Mouse (Mus musculus) MEL (cell line): Measurements from ENCODE around the gene Tmem91. TPM values are rescaled to one million over a fixed set of nuclear protein-coding genes. Genes with fewer than 3 reads are reported as not detected.
A peak's percentile ranks its signal among the peaks of the same experiment; 100 is the strongest.

Experiments used
- DNase-seq: peaks from one replicate; pipeline ENCODE4 v3.0.0; 2011; ENCODE audit warnings: low read depth, low spot score
- H3K27ac ChIP-seq: 2 replicates; pipeline ENCODE4 v1.5.1; 2012; ENCODE audit warnings: low read depth, mild to moderate bottlenecking, control low read depth, low read length, moderate library complexity; ENCODE audit not compliant: control insufficient read depth
- H3K27me3 ChIP-seq, 2 experiments: fragments of 150-350 bp in 1 of 2; sonication (generic) in 1 of 2; 2 replicates each; pipeline ENCODE4 v1.6.1; 2012; ENCODE audit warnings: low read length in 2 of 2, mild to moderate bottlenecking in 2 of 2, improper control_type of control experiment in 1 of 2, moderate library complexity in 1 of 2; ENCODE audit not compliant: insufficient read depth in 2 of 2, control insufficient read depth in 1 of 2
- H3K36me3 ChIP-seq, 2 experiments: 2 replicates each; pipeline ENCODE4 v1.6.1; 2012 to 2014; ENCODE audit warnings: low read length in 2 of 2, improper control_type of control experiment in 1 of 2, inconsistent platforms in 1 of 2, mild to moderate bottlenecking in 1 of 2; ENCODE audit not compliant: insufficient read depth in 2 of 2, control insufficient read depth in 1 of 2
- H3K4me1 ChIP-seq, 2 experiments: fragments of 150-350 bp in 1 of 2; sonication (generic) in 1 of 2; 2 replicates each; pipeline ENCODE4 v1.6.1; 2012; ENCODE audit warnings: low read length in 2 of 2, improper control_type of control experiment in 1 of 2, mild to moderate bottlenecking in 1 of 2; ENCODE audit not compliant: insufficient read depth in 2 of 2, control insufficient read depth in 1 of 2
- H3K4me3 ChIP-seq, 2 experiments: fragments of 150-350 bp in 1 of 2; sonication (generic) in 1 of 2; 2 replicates each; pipeline ENCODE4 v1.5.1; 2012; ENCODE audit warnings: low read depth in 2 of 2, low read length in 2 of 2, mild to moderate bottlenecking in 2 of 2, moderate library complexity in 2 of 2, control low read depth in 1 of 2, improper control_type of control experiment in 1 of 2; ENCODE audit not compliant: control insufficient read depth in 1 of 2, insufficient read depth in 1 of 2
- H3K79me2 ChIP-seq: 2 replicates; pipeline ENCODE4 v1.6.1; 2012; ENCODE audit warnings: mild to moderate bottlenecking, low read length, moderate library complexity; ENCODE audit not compliant: control insufficient read depth, poor library complexity, insufficient read depth
- H3K9ac ChIP-seq: 2 replicates; pipeline ENCODE4 v1.6.1; 2012; ENCODE audit warnings: low read depth, mild to moderate bottlenecking, control low read depth, low read length, moderate library complexity; ENCODE audit not compliant: control insufficient read depth, poor library complexity, severe bottlenecking
- H3K9me3 ChIP-seq: fragments of 150-350 bp; sonication (generic); replicated peaks from 2 replicates; pipeline ENCODE4 v1.6.1; 2012; ENCODE audit warnings: mild to moderate bottlenecking, low read length, improper control_type of control experiment, moderate library complexity; ENCODE audit not compliant: insufficient read depth
- BHLHE40 ChIP-seq: IDR thresholded peaks from 2 replicates; pipeline ENCODE4 v1.6.1; 2012; ENCODE audit warnings: low read depth, mild to moderate bottlenecking, inconsistent platforms, low read length, improper control_type of control experiment, borderline replicate concordance
- CHD1 ChIP-seq: IDR thresholded peaks from 2 replicates; pipeline ENCODE4 v1.6.1; 2012; ENCODE audit warnings: low read depth, mild to moderate bottlenecking, inconsistent platforms, low read length, improper control_type of control experiment
- CHD2 ChIP-seq: IDR thresholded peaks from 2 replicates; pipeline ENCODE4 v1.6.1; 2011; ENCODE audit warnings: low read length, improper control_type of control experiment
- CTCF ChIP-seq, 3 experiments: IDR thresholded peaks in 2 of 3; conservative IDR thresholded peaks in 1 of 3; 2 replicates each; pipeline ENCODE4 v1.5.1; 2011 to 2012; ENCODE audit warnings: low read length in 3 of 3, low read depth in 2 of 3, mild to moderate bottlenecking in 2 of 3, improper control_type of control experiment in 1 of 3, inconsistent platforms in 1 of 3, mixed read lengths in 1 of 3, moderate library complexity in 1 of 3; ENCODE audit not compliant: control insufficient read depth in 1 of 3, insufficient read depth in 1 of 3, poor library complexity in 1 of 3, severe bottlenecking in 1 of 3
- E2F4 ChIP-seq: IDR thresholded peaks from 2 replicates; pipeline ENCODE4 v1.6.1; 2011; ENCODE audit warnings: low read depth, low read length, improper control_type of control experiment, borderline replicate concordance
- ELF1 ChIP-seq: IDR thresholded peaks from 2 replicates; pipeline ENCODE4 v1.6.1; 2014; ENCODE audit warnings: low read depth, mild to moderate bottlenecking, inconsistent platforms, low read length, improper control_type of control experiment, moderate library complexity
- EP300 ChIP-seq, 2 experiments: IDR thresholded peaks; 2 replicates each; pipeline ENCODE4 v1.6.1; 2011; ENCODE audit warnings: improper control_type of control experiment in 2 of 2, low read length in 2 of 2, low read depth in 1 of 2, mild to moderate bottlenecking in 1 of 2
- ETS1 ChIP-seq: IDR thresholded peaks from 2 replicates; pipeline ENCODE4 v1.6.1; 2012; ENCODE audit warnings: low read depth, mild to moderate bottlenecking, inconsistent platforms, low read length, improper control_type of control experiment, moderate library complexity
- GABPA ChIP-seq: IDR thresholded peaks from 2 replicates; pipeline ENCODE4 v1.6.1; 2012; ENCODE audit warnings: low read depth, mild to moderate bottlenecking, inconsistent platforms, low read length, improper control_type of control experiment, moderate library complexity
- GATA1 ChIP-seq: IDR thresholded peaks from 2 replicates; pipeline ENCODE4 v1.6.1; 2011; ENCODE audit warnings: low read depth, low read length, improper control_type of control experiment
- HCFC1 ChIP-seq: IDR thresholded peaks from 2 replicates; pipeline ENCODE4 v1.6.1; 2012; ENCODE audit warnings: low read depth, mild to moderate bottlenecking, inconsistent platforms, low read length, improper control_type of control experiment, moderate library complexity
- JUND ChIP-seq: IDR thresholded peaks from 2 replicates; pipeline ENCODE4 v1.6.1; 2011; ENCODE audit warnings: low read depth, mild to moderate bottlenecking, improper control_type of control experiment, low read length
- KAT2A ChIP-seq: conservative IDR thresholded peaks from 2 replicates; pipeline ENCODE4 v1.6.1; 2012; ENCODE audit warnings: low read depth, low read length, improper control_type of control experiment, inconsistent platforms
- MAFK ChIP-seq: IDR thresholded peaks from 2 replicates; pipeline ENCODE4 v1.6.1; 2011; ENCODE audit warnings: low read depth, mild to moderate bottlenecking, low read length, improper control_type of control experiment, borderline replicate concordance
- MAX ChIP-seq: IDR thresholded peaks from 2 replicates; pipeline ENCODE4 v1.6.1; 2011; ENCODE audit warnings: low read length, improper control_type of control experiment
- MAZ ChIP-seq: IDR thresholded peaks from 2 replicates; pipeline ENCODE4 v1.6.1; 2012; ENCODE audit warnings: low read depth, mild to moderate bottlenecking, inconsistent platforms, low read length, improper control_type of control experiment
- MEF2A ChIP-seq: IDR thresholded peaks from 2 replicates; pipeline ENCODE4 v1.6.1; 2014; ENCODE audit warnings: low read depth, mild to moderate bottlenecking, inconsistent platforms, low read length, improper control_type of control experiment; ENCODE audit not compliant: poor library complexity, insufficient replicate concordance, severe bottlenecking; ENCODE audit errors: extremely low read depth
- MXI1 ChIP-seq: IDR thresholded peaks from 2 replicates; pipeline ENCODE4 v1.6.1; 2011; ENCODE audit warnings: mild to moderate bottlenecking, low read depth, low read length, improper control_type of control experiment
- MYC ChIP-seq: IDR thresholded peaks from 2 replicates; pipeline ENCODE4 v1.6.1; 2011; ENCODE audit warnings: low read depth, mild to moderate bottlenecking, low read length, improper control_type of control experiment, moderate library complexity
- NELFE ChIP-seq: IDR thresholded peaks from 2 replicates; pipeline ENCODE4 v1.6.1; 2011; ENCODE audit warnings: low read depth, low read length, improper control_type of control experiment
- NRF1 ChIP-seq: IDR thresholded peaks from 2 replicates; pipeline ENCODE4 v1.6.1; 2014; ENCODE audit warnings: low read depth, mild to moderate bottlenecking, inconsistent platforms, low read length, improper control_type of control experiment, moderate library complexity; ENCODE audit not compliant: poor library complexity, insufficient read depth, severe bottlenecking
- POLR2A ChIP-seq, 2 experiments: IDR thresholded peaks; 2 replicates each; pipeline ENCODE4 v1.6.1; 2011 to 2012; ENCODE audit warnings: low read length in 2 of 2, mild to moderate bottlenecking in 2 of 2, control low read depth in 1 of 2, improper control_type of control experiment in 1 of 2, low read depth in 1 of 2, moderate library complexity in 1 of 2; ENCODE audit not compliant: control insufficient read depth in 1 of 2, insufficient read depth in 1 of 2, poor library complexity in 1 of 2
- POLR2AphosphoS2 ChIP-seq: IDR thresholded peaks from 2 replicates; pipeline ENCODE4 v1.6.1; 2011; ENCODE audit warnings: low read length, improper control_type of control experiment
- POLR2AphosphoS5 ChIP-seq: IDR thresholded peaks from 2 replicates; pipeline ENCODE4 v1.6.1; 2012; ENCODE audit warnings: low read depth, borderline replicate concordance, mild to moderate bottlenecking, inconsistent platforms, low read length, moderate library complexity, mixed read lengths
- RAD21 ChIP-seq: IDR thresholded peaks from 2 replicates; pipeline ENCODE4 v1.6.1; 2011; ENCODE audit warnings: mild to moderate bottlenecking, low read depth, low read length, improper control_type of control experiment
- RCOR1 ChIP-seq: IDR thresholded peaks from 2 replicates; pipeline ENCODE4 v1.6.1; 2012; ENCODE audit warnings: low read depth, mild to moderate bottlenecking, inconsistent platforms, low read length, improper control_type of control experiment
- SIN3A ChIP-seq: IDR thresholded peaks from 2 replicates; pipeline ENCODE4 v1.6.1; 2012; ENCODE audit warnings: low read length, improper control_type of control experiment, inconsistent platforms
- SMC3 ChIP-seq: IDR thresholded peaks from 2 replicates; pipeline ENCODE4 v1.6.1; 2011; ENCODE audit warnings: low read depth, low read length, improper control_type of control experiment
- TAL1 ChIP-seq: IDR thresholded peaks from 2 replicates; pipeline ENCODE4 v1.6.1; 2012; ENCODE audit warnings: mild to moderate bottlenecking, inconsistent platforms, low read length, moderate library complexity, mixed read lengths
- TBP ChIP-seq: IDR thresholded peaks from 2 replicates; pipeline ENCODE4 v1.8.0; 2011; ENCODE audit warnings: low read depth, low read length, improper control_type of control experiment
- TCF12 ChIP-seq: IDR thresholded peaks from 2 replicates; pipeline ENCODE4 v1.6.1; 2014; ENCODE audit warnings: low read depth, mild to moderate bottlenecking, inconsistent platforms, low read length, improper control_type of control experiment, moderate library complexity
- UBTF ChIP-seq: IDR thresholded peaks from 2 replicates; pipeline ENCODE4 v1.6.1; 2012; ENCODE audit warnings: low read depth, mild to moderate bottlenecking, inconsistent platforms, low read length, improper control_type of control experiment, moderate library complexity, borderline replicate concordance; ENCODE audit not compliant: insufficient read depth
- USF1 ChIP-seq: IDR thresholded peaks from 2 replicates; pipeline ENCODE4 v1.6.1; 2014; ENCODE audit warnings: low read depth, mild to moderate bottlenecking, inconsistent platforms, low read length, improper control_type of control experiment, moderate library complexity
- USF2 ChIP-seq, 2 experiments: IDR thresholded peaks; 2 replicates each; pipeline ENCODE4 v1.6.1; 2011 to 2012; ENCODE audit warnings: improper control_type of control experiment in 2 of 2, low read length in 2 of 2, borderline replicate concordance in 1 of 2, inconsistent platforms in 1 of 2, low read depth in 1 of 2, mild to moderate bottlenecking in 1 of 2; ENCODE audit not compliant: insufficient read depth in 1 of 2
- ZMIZ1 ChIP-seq: IDR thresholded peaks from 2 replicates; pipeline ENCODE4 v1.6.1; 2012; ENCODE audit warnings: low read depth, mild to moderate bottlenecking, inconsistent platforms, low read length, improper control_type of control experiment, moderate library complexity
- ZNF384 ChIP-seq: IDR thresholded peaks from 2 replicates; pipeline ENCODE4 v1.6.1; 2012; ENCODE audit warnings: low read depth, mild to moderate bottlenecking, inconsistent platforms, low read length, improper control_type of control experiment
- polyA plus RNA-seq, 2 experiments: library from polyadenylated mRNA; stranded (reverse) in 1 of 2; unstranded in 1 of 2; fragments of >175 nt in 1 of 2; fragments of >200 nt in 1 of 2; gene quantifications; 2 replicates each; pipeline versions ENCODE4 v1.2.1 to v1.2.4; 2012; ENCODE audit warnings: low replicate concordance in 2 of 2, low read depth in 1 of 2; ENCODE audit not compliant: insufficient read length in 2 of 2, insufficient read depth in 1 of 2, missing spikeins in 1 of 2
- total RNA-seq: library from RNA; depleted of rRNA; stranded (reverse); fragments of 300-350 nt; gene quantifications from 2 replicates; pipeline ENCODE4 v1.2.3, GENCODE M21; 2012

The Tmem91 gene
- total and polyA plus RNA-seq, 3 experiments: 0.89 to 3.3 TPM; not detected in 1

DNA sequence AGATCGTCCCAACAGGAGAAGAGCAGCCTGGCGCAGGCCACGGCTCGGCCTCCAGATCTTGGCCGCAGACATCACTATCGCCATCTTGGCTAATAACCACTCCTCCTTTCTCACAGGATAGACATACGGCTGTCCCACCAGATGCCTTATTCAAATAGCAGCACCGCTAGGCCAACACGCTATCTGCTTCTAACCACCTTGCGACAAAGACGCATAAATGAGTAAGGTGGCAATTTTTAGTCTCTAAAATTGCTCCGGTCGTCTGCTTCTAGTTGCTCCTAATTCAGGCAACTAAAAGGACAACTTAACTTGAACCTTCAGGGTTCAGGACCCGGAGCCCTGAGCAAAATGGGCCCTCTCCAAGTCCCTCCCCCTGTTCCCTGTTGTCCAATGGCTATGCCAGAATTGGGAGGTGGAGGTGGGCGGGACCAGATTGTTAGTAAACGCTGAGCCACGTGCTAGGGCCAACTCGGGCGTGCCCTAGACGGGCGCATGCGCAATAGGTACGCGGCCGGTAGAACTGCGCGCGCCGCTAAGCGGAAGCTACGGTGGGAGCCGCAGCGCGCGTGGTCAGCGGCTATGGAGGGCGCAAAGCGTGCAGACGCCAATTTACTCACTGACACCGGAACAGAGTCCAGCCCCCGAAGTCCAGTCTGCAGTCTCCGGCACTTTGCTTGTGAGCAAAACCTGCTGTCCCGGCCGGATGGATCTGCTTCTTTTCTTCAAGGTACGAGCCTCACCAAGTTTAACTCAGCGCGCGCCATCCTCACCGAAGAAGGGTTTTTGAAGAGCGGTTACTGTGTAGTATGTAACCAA lies 16.1 kb downstream of the Tmem91 start, which contains the start of the genes Bckdha and Exosc5:
Gene Bckdha (minus strand): TSS at position 325 of the 816 bp plus-strand sequence.
Gene Exosc5 (plus strand): TSS at position 508 of the 816 bp plus-strand sequence.
- Histone ChIP-seq H3K4me1 (peaks cover 0 to 20% of the 10 kb centered on the region in 2 experiments; a peak in 2 of 4 replicates), H3K9ac (peak within 1 kb of the TSS; percentile 97), H3K9me3 (no peaks in the 10 kb centered on the region), H3K36me3 (peaks cover 1 to 23% of the 10 kb centered on the region in 2 experiments; a peak in 3 of 4 replicates), H3K79me2 (peaks cover 29% of the 10 kb centered on the region), H3K4me3 (peak within 1 kb of the TSS; percentile 77 to 98), H3K27ac (peak within 1 kb of the TSS; percentile 86), H3K27me3 (no peaks in the 10 kb centered on the region)
- TF ChIP-seq HCFC1 (peak; percentile 90), NRF1 (peak; percentile 96), TBP (peak; percentile 37), CHD2 (no peak), TAL1 (no peak), EP300 (IDR thresholded peaks at IDR 0.05; ENCODE audit: low read depth in 1 of 2, low read length in 2 of 2) (no peak), E2F4 (no peak), KAT2A (no peak; the same call in 1 of the 2 replicates), GABPA (no peak), ZNF384 (no peak), MEF2A (no peak), CHD1 (no peak), NELFE (peak; percentile 84), MYC (peak; percentile 94), MAZ (no peak), MXI1 (peak; percentile 97), TCF12 (no peak), POLR2AphosphoS2 (no peak; the same call in 1 of the 2 replicates), ELF1 (peak; percentile 82), UBTF (no peak), GATA1 (0 out of 2 replicates have a peak, but pooled peaks have one; percentile 3), BHLHE40 (no peak), CTCF (IDR thresholded peaks at IDR 0.05 in 2 of 3, conservative IDR thresholded peaks at IDR 0.05 in 1 of 3; ENCODE audit: control insufficient read depth in 1 of 3, insufficient read depth in 1 of 3, low read depth in 2 of 3, low read length in 3 of 3, poor library complexity in 1 of 3, severe bottlenecking in 1 of 3) (no peak; a peak in 1 of 6 replicates), SMC3 (no peak), MAFK (no peak), USF2 (IDR thresholded peaks at IDR 0.05; ENCODE audit: borderline replicate concordance in 1 of 2, insufficient read depth in 1 of 2, low read depth in 1 of 2, low read length in 2 of 2) (no peak), ETS1 (peak; percentile 28; the same call in 1 of the 2 replicates), POLR2AphosphoS5 (no peak), MAX (peak; percentile 99), RAD21 (no peak), JUND (no peak), SIN3A (peak; percentile 99), RCOR1 (no peak), ZMIZ1 (no peak), USF1 (peak; percentile 78), POLR2A (IDR thresholded peaks at IDR 0.05; ENCODE audit: control insufficient read depth in 1 of 2, insufficient read depth in 1 of 2, low read depth in 1 of 2, low read length in 2 of 2, poor library complexity in 1 of 2) (peak; percentile 69 to 92)
- peak; percentile 100 for DNase-seq
